Mouse (Mus musculus) left cerebral cortex, postnatal 14 days (tissue): ENCODE data around the gene Lrrc45. TPM values are rescaled to one million over a fixed set of nuclear protein-coding genes. Genes with fewer than 3 reads are reported as not detected.
"Not testable (repeated sequence)": the region's sequence is repeated elsewhere in the genome, so short reads cannot be mapped to it uniquely, and the experiment has no call there.

Experiments used
- DNase-seq, 2 experiments: peaks; one replicate each; pipeline ENCODE4 v3.0.0; 2021 to 2022; ENCODE audit warnings: low spot score in 2 of 2, mixed read lengths in 1 of 2
- intact Hi-C: fragments of 180-260 bp; cut with DNase I; formaldehyde crosslinking; loops from one replicate; pipeline ENCODE4 v1.15.1; 2025
- long read RNA-seq, 2 experiments: library from polyadenylated mRNA; stranded (forward); transcript quantifications; one replicate each; pipeline ENCODE4 v2.0.0; 2021
- total RNA-seq, 2 experiments: library from RNA; stranded (reverse); gene quantifications; 2 replicates each; pipeline ENCODE4 v1.2.3; 2021

Gene Lrrc45
- 10 to 100 TPM; 57.2 to 60.1 TPM for total RNA-seq
- long read RNA-seq, experiment 1, transcript Lrrc45-201 (18 exons, 2,492 nt), result major isoform, 21 of 40 reads
- long read RNA-seq, experiment 1, partial matches to known transcripts, result 4 of 40 reads
- long read RNA-seq, experiment 1, other reads (novel, unspliced or antisense), result 14 of 40 reads
- long read RNA-seq, experiment 2, transcript Lrrc45-201 (18 exons, 2,492 nt), result major isoform, 20 of 55 reads
- long read RNA-seq, experiment 2, partial matches to known transcripts, result 4 of 55 reads
- long read RNA-seq, experiment 2, other reads (novel, unspliced or antisense), result 29 of 55 reads

DNA sequence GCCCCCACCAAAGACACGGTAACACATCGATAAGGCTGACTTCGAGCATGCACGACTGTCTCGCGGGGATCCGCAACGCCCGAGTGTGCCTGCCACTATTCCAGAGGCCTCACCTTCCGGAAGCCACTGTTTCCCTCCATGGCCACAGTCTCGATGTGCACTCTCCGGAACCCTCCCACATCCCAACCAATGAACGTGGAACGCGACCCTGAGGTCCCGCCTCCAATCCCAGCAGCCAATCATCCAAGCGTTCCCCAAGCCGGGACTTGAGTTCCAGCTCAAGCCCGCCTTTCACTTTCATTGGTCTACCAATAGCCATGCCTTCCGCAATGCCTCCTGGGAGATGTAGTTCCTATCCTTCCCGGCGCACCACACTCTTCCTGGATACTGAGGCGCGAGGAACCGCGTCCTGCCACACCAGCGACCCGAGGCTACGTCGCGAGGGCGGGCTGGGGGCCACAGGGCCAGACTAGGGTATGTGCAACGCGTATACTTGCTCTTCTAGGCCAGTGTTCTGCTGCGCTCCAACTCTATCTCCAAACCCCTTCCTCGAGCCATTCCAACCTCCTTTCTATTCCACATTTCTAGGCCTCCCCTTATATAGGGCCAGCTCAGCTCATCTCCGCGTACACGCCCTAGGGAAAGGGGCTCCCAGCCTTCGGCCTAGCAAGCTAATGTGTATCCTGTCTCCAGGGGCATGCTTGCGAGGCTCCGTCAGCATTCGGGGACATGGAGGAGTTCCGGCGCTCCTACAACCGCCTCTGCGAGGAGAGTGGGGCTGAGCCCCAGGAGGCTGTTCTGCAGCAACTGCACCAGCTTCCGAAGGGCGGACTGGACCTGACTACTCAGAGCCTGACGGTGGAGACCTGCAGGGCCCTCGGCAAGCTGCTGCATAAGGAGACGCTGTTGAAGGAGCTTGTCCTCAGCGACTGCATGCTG, at the start of gene Lrrc45, which contains the start of gene Cenpx:
Gene Lrrc45 (plus strand): TSS at position 346 of the 939 bp plus-strand sequence.
Gene Cenpx (minus strand): TSS at position 159 of the 939 bp plus-strand sequence.
- intact Hi-C loops, result loop anchor here (2.0 to 5.0 kb wide), 2 partner anchors 55 to 87 kb away; partner anchors contain the start of gene Sirt7

GRCm38 (mm10) chr11:120665406-120665805, 48.3 kb upstream of the Lrrc45 start:
- DNase-seq, result no peak
- intact Hi-C loops, result no loop called here

More for the DNA sequence above, at the start of gene Lrrc45, which contains the start of gene Cenpx:
- DNase-seq, result peak; percentile 98 to 99

DNA sequence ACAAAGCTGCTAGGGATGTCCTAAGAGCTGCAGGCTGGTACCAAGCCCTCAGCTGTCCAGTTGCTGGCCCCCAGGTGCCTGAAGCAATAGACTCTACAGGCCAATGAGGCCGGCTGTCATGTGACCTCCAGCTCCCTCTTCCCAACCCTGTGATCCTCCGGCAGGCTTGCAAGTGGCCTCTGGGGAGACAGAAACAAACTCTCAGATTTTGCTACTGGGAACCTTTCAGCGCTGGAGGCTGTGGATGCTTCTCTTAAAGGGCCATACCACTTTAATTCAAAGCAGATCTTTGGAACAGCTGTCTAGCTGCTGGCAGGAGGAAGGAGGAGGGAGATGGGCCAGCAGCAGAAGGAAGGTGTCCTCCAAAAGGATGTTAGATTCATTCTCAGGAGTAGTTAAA, 47.1 kb upstream of the Lrrc45 start:
- intact Hi-C loops, result no loop called here
- no peak for DNase-seq

DNA sequence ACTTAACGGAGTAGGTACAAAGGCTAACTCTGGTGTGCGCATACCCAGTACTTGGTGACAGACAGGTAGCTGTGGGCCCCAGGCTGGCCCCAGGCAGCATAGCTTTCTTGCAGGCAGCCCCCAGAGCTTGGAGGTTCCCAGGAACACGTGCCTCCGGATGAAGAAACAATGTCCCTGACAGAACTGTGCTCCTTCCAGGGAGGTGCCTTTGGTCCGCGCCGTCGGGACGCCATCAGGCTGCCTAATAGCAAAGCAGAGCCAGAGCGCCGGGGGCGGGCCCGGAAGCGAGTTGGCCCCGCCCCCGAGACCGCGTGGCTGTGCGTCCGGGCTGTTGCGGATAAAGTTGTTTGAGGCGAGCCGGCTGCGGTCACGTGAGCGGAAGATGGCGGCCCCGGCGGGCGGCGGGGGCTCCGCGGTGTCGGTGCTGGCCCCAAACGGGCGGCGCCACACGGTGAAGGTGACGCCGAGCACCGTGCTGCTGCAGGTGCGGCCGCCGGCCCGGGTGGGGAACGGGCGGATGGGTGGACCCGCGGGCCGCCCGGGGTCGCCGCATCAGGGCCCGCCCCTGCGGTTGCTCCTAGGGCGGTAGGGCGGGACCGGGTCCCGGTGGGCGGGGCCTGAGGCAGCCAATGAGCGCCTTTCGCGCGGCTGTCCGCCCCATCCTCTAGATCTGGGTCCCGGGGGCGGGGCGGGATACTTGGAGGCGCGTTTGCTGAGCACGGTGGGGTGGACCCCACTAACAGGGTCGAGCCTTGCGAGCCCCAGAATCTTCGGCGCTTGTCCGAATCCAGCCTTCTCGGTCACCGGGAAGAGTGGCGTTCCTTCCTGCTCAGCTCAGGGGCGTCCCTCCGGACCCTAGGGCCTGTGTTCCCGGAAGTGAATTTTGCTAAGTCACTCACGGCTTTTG, 40.8 kb upstream of the Lrrc45 start, which contains the start of gene Aspscr1:
Gene Aspscr1 (plus strand): TSS at position 287 of the 907 bp plus-strand sequence.
- intact Hi-C loops, result no loop called here
- DNase-seq, result peak; percentile 92 to 93

- DNase-seq, result no peak
- intact Hi-C loops, result no loop called here
These were observed 40.1 kb upstream of the Lrrc45 start for GRCm38 (mm10) chr11:120673594-120674122.

GRCm38 (mm10) chr11:120675875-120676274, 37.9 kb upstream of the Lrrc45 start:
- DNase-seq, intact Hi-C loops: not testable (repeated sequence)

DNA sequence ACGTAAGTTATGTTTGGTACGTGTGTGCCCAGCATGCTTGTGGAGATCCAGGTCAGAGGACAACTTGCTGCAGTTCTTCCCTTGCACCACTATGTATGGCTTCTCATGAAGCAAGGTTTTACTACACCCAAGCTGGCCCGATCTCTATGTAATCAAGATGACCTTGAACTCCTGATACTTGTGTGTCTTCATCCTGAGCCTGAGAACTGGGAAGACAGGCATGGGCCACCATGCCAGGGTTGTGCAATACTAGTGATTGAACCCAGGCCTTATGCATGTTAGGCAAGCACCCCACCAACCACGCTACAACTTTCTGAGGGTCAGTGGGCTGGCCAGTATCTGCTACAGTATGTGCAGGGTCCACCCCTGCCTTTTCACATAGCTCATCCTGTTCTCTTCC, 36.8 kb upstream of the Lrrc45 start:
- intact Hi-C loops, result no loop called here
- no peak for DNase-seq

- no peak for DNase-seq
- intact Hi-C loops, result no loop called here
These were observed 33.8 kb upstream of the Lrrc45 start for GRCm38 (mm10) chr11:120679909-120680308.

GRCm38 (mm10) chr11:120682683-120683082, 31.0 kb upstream of the Lrrc45 start:
- intact Hi-C loops, result no loop called here
- DNase-seq, result no peak

DNA sequence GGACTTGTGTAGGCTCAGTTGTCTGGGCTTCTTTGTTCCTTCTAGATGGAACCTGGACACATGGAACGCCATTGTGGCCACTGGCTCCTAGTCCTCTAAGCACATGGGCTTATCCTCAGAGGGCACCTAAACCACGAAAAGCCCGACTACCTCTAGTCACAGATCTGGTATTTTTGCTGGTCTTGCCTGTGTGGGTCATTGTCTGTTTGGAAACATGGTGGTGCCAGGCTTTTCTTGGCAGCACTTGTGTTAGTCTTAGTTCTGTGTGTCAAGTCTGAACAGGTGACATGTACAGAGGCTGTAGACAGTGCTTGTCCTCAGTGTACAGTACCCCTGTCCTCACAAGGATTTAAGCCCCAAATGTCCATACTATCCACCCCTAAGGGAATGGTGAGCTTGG, 30.2 kb upstream of the Lrrc45 start:
- DNase-seq, result no peak
- intact Hi-C loops, result no loop called here

DNA sequence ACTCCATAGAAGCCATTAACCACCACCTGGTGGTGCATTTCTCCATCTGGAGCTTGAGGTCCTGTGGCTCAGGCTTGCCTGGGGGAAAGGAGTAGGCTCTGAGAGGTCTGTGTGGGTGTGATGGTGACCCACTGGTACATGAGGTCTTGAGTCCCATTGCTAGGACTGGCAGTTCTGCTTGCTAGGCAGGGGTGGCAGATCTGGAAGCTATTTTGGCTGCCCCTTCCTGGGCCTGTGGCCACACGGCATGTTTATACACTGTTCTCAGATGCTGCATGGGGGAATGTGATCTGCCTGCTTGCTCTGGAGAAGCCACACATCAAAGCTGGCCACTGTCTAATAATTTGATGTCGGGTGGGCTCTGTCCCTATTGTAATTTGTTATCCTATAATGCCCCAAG, 29.6 kb upstream of the Lrrc45 start:
- intact Hi-C loops, result no loop called here
- no peak for DNase-seq

DNA sequence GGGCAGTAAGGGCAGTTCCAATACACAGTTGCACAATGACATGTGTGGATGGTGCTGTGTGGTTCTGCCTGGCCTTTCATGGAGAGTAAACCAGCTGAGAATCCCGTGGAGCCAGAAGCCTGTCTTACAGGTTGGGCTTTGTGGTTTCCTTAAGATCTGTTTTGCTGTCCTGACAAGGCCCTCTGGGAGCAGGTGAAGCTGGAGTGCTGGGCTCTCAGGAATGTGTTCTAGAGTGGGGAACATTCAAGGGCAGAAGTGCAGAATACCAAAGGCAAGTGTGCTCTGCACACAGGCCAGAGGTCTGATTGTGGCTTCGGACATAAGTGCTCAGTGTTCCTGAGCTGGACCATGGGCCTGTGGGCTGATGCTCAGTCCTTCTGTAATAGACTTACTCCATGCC, 29.1 kb upstream of the Lrrc45 start:
- intact Hi-C loops, result no loop called here
- no peak for DNase-seq

DNA sequence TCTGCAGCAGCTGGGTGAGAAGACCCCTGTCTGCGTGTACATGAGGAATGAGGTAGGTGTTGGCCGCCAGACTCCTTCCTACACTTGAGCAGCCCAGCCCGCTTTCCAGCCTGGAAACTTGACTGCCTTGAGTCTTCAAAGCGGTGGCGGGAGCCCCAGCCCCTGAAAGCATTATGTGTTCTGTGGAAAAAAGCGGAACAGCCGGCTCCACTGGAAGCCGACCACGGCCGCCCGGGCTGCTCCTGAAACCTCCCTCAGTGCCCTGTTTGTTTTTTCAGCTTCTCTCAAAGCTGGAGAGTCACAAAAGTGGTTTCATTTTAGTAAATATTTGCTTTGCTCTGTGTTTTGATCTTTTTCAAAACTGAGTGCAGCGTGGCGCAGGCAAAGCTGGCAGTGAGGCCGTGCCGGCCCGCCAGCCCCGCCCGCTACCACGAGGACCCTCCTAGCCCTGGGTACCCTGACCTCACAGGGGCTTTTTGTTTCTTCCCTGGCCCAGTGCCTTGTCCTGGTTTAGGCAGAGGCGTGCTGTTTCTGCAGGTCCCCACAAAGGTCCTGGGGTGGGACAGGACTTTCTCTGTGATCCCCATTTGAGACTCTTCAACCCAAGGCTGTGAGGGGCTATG, 27.0 kb upstream of the Lrrc45 start:
- intact Hi-C loops, result no loop called here
- no peak for DNase-seq

- intact Hi-C loops, result no loop called here
- DNase-seq, result no peak
These were observed 24.4 kb upstream of the Lrrc45 start for GRCm38 (mm10) chr11:120689365-120689764.

DNA sequence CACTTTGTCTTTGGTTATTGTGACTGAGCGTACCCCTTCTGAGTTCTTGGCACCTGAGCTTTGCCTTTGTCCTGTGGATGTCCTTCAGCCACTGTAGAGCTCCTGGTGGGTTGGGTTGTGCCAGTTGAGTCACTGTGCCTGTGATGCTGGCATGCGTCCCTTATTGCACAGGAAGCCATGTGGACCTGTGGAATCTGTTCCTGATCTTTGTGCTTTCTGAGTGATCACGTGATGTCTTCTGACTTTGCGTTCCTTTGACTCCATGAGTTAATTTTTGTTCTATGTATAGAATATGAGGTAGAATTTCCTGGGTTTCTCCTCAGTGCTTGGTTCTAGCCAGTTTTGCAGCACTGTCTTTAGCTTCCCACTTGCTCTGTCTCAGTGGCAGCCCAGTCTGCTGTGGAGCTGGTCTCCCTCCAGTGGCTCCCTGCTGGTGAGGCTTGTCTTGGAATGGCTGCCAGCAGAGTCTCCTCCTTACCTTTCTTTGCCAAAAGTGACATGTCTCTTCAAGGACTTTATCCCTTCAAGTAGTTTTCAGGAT, 21.2 kb upstream of the Lrrc45 start:
- DNase-seq, result peak; percentile 32 to 65
- intact Hi-C loops, result no loop called here

DNA sequence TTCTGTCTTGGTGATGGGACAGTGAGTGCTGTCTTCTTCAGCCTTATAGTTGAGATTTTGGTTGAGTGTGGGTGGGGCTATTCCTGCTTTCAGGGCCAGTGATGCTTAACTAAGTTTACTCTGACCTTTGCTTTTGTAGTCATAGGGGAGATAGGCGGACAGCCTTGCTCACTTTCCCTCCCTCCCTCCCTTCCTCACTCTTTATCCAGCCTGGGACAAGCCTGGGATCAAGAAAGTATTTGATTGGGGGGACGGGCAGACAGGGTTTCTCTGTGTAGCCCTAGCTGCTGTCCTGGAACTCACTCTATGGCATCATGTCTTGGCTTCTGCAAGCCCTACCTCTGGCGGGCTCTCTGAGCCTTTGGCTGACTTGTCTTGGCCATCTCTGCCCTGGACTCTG, 20.3 kb upstream of the Lrrc45 start:
- DNase-seq, result no peak
- intact Hi-C loops, result no loop called here

GRCm38 (mm10) chr11:120695184-120695583, 18.5 kb upstream of the Lrrc45 start:
- intact Hi-C loops, result no loop called here
- no peak for DNase-seq

DNA sequence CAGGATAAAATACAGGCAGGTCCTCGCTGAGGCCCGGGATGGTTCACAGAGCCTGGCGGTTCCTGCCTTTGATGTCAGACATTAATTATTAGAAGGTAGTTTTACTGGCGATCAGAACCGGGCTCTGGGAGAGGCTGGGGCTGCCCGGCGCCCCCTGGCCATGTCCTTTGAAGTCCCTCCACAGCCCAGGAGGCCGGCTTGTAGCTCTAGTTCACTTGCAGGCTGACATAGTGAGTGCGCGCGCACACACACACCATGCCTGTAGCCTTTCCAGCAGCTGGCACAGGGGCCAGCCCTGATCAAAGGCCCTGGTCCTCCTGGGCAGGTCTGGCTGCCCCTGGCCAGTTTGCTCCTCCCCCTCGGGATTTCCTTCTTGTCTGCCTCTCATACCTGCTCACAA, 18.1 kb upstream of the Lrrc45 start:
- no peak for DNase-seq
- intact Hi-C loops, result no loop called here
